ENCODE assay signal across 8 mouse cellular contexts in the genomic region with DNA sequence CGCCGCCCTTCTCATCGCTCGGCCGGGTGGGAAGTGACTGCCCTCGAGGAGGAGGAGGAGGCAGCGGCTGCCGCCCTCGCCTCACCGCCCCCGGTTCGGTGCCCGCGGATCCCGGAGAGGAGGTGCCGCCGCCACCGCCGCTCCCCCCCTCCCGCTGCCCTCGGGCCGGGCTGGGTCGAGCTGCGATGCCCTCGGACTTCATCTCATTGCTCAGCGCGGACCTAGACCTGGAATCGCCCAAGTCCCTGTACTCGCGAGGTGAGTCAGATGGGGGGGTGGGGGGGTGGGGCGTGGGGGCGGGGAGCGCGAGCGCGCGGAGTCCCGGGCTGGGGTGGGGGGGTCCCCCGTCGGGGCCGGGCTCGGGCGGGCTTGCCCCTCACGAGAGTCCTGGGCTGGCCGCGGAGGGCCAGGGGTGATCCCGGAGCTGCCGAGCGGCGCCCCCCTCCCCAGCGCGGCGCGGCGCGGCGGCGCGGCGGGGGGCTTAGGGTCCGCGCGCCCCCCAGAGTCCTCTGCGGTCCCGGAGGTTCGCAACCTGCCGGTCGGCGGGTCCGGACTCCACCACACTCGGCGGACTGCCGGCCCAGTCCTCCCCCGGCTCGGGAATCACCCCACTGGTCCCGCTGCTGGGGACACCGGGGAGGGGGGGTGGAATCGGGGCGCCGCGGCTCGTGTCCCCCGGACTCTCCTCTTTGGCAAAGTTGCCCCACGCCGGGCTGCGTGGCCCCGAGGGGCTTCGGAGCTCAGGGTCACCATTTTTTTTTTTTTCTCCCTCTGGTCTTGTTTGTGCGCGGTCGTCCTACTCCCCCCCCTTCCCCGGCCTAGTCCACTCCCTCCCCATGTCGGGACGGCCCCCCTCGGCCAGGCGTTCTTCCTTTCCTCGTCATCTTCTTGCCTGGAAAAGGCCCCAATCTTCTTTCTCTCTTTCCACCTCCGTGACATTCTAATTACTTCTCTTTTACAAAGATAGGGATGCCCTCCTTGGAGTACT. TPM values are rescaled to one million over a fixed set of nuclear protein-coding genes. Genes with fewer than 3 reads are reported as not detected.
A peak's percentile ranks its signal among the peaks of the same experiment; 100 is the strongest.
DNase-seq lines count a peak whose midpoint lies in the region; ATAC-seq lines count a peak whose summit lies in the region.

No protein-coding gene starts in this region.

- ATAC-seq in cerebellum, adult (ENCODE audit: insufficient number of reproducible peaks, low FRiP score, low TSS enrichment): peak; percentile 45
- ATAC-seq in forebrain, embryonic 13.5 days: peak; percentile 57

- peak; percentile 41 for DNase-seq in ES-CJ7 (ENCODE audit: low read depth, low spot score)
- DNase-seq in heart, postnatal 14 days: peak; percentile 67 to 68
- peak; percentile 16 to 39 for DNase-seq in layer of hippocampus, adult 18-20 months (ENCODE audit: low spot score in 2 of 2)
- peak; percentile 64 to 72 for DNase-seq in lung, adult 18-20 months
- peak; percentile 35 for DNase-seq in ovary, postnatal 10 days (ENCODE audit: low spot score)
- peak; percentile 40 to 60 for DNase-seq in thymus, postnatal 36 days

- peak overlapping the region; percentile 93 for H3K9ac ChIP-seq in forebrain, embryonic 13.5 days

- H3K27ac ChIP-seq in forebrain, embryonic 13.5 days: peak overlapping the region; percentile 93

- peaks cover 16% of the 10 kb centered on the region for H3K4me1 ChIP-seq in forebrain, embryonic 13.5 days

- peak overlapping the region; percentile 92 for H3K4me3 ChIP-seq in forebrain, embryonic 13.5 days

- under 1% methylated on average over 66 of the region's 98 CpGs for WGBS in forebrain, embryonic 13.5 days

- no peaks in the 10 kb centered on the region for H3K27me3 ChIP-seq in forebrain, embryonic 13.5 days

- no peaks in the 10 kb centered on the region for H3K36me3 ChIP-seq in forebrain, embryonic 13.5 days (ENCODE audit: poor library complexity, severe bottlenecking)

- intact Hi-C loops in heart, postnatal 14 days (cut with DNase I): loop anchor here (2.0 to 5.0 kb wide), 2 partner anchors 29 to 87 kb away; no protein-coding TSS in a partner anchor

- no peaks in the 10 kb centered on the region for H3K9me3 ChIP-seq in forebrain, embryonic 13.5 days (replicated peaks)

- H3K4me2 ChIP-seq in forebrain, embryonic 13.5 days: peak overlapping the region; percentile 65

RNA-seq across cellular contexts. Expression of gene Nfat5, which starts 0.7 kb away (rescaled TPM):
- polyA plus RNA-seq in forebrain, embryonic 13.5 days (2015; fragmentation: Nextera tagmentation; extraction: Ambion mirVana): 9.9 and 10.2 TPM in 2 replicates
- total RNA-seq in heart, postnatal 14 days (2021): 10 to 100 TPM; 36.5 to 36.6 TPM
- 10 to 100 TPM; 48.1 to 57.3 TPM for total RNA-seq in layer of hippocampus, adult 18-20 months (2021)

Comparison
In these comparisons a context has a peak if more than half of its experiments do, and no peak if none do; other contexts are left out.
1. Peak in every context shown above with its lines: DNase-seq, ATAC-seq, H3K4me3 ChIP-seq and H3K27ac ChIP-seq.